Mouse (Mus musculus): Measurements from ENCODE around the gene Bclaf1. TPM values are rescaled to one million over a fixed set of nuclear protein-coding genes. Genes with fewer than 3 reads are reported as not detected.
A peak's percentile ranks its signal among the peaks of the same experiment; 100 is the strongest.

The Bclaf1 gene
- polyA plus RNA-seq, 1 experiment from 2014 or later: 139 TPM

DNA sequence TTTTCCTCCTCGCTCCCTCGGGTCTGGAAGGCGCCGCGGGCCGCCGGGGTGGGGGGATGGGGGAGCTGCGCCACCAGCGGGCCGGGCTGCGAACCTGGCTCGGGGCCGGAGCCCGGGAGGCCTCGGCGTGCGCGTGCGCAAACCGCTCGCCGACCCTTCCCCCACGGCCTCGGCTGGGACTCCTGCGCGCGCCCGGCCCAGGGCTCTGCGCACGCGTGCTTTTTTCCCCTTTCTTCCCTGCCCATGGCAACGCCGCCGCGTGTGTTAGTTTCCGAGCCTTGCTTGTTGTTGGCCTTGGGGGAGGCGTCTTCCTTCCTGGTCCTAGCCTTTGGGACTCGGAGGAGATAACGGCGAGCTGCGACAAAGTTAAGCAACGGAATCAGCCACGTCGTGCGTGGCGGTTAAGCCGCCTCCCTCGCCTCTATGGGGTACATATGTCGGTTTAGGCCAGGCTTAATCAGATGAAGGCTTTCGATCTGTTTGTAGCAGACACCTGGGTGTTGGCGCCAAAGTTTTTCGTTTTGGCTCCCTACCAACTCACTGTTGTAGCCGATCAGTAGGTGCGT is 550 bp downstream of the Bclaf1 start:
- H3K4me3 ChIP-seq (replicated peaks; ENCODE audit: low read length): peak overlapping the region; percentile 79
- WGBS: under 1% methylated on average over 48 of the region's 54 CpGs
- H3K4me2 ChIP-seq (ENCODE audit: low read length): peak overlapping the region; percentile 65

DNA sequence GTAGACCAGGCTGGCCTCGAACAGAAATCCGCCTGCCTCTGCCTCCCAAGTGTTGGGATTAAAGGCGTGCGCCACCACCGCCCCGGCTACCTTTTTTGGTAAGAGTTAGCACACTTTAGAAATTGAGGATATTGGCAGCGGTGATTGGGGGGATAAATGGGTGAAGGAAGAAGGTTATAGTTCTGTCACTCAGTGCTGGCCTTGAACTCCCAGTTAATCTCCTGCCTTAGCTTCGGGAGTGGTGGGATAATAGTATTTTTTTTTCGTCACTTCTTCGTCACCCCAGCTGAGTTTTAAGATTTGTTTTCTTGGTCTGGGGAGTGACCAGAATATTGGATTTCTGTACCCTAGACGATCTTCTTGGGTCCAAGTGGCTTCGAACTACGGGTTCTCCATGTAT is 1.2 kb downstream of the Bclaf1 start:
- H3K9me3 ChIP-seq (ENCODE audit: control insufficient read depth, low read length): no peaks in the 10 kb centered on the region
- ATAC-seq: no peak
- peak overlapping the region; percentile 65 for H3K4me2 ChIP-seq (ENCODE audit: low read length)
- no peaks in the 10 kb centered on the region for H3K27me3 ChIP-seq (replicated peaks; ENCODE audit: control insufficient read depth, insufficient read depth, low read length)
- H3K4me3 ChIP-seq (replicated peaks; ENCODE audit: low read length): peak overlapping the region; percentile 79
- H3K36me3 ChIP-seq (ENCODE audit: control insufficient read depth, insufficient read depth): no peaks in the 10 kb centered on the region
- no peak overlapping the region for H3K27ac ChIP-seq (ENCODE audit: low read length)
- peaks cover 15% of the 10 kb centered on the region for H3K4me1 ChIP-seq (replicated peaks; ENCODE audit: control insufficient read depth, insufficient read depth, low read length)
- 51% methylated on average over 13 of the region's 13 CpGs for WGBS
- peak overlapping the region; percentile 87 for H3K9ac ChIP-seq (replicated peaks; ENCODE audit: low read depth, low read length)

More for the DNA sequence above, 550 bp downstream of the Bclaf1 start:
- Histone ChIP-seq H3K36me3 (ENCODE audit: control insufficient read depth, insufficient read depth) (no peaks in the 10 kb centered on the region), H3K27me3 (replicated peaks; ENCODE audit: control insufficient read depth, insufficient read depth, low read length) (no peaks in the 10 kb centered on the region), H3K4me1 (replicated peaks; ENCODE audit: control insufficient read depth, insufficient read depth, low read length) (peaks cover 15% of the 10 kb centered on the region), H3K9ac (replicated peaks; ENCODE audit: low read depth, low read length) (peak overlapping the region; percentile 87), H3K9me3 (ENCODE audit: control insufficient read depth, low read length) (no peaks in the 10 kb centered on the region), H3K27ac (ENCODE audit: low read length) (peak overlapping the region; percentile 100)
- ATAC-seq: peak; percentile 76

- no peaks in the 10 kb centered on the region for H3K9me3 ChIP-seq (ENCODE audit: control insufficient read depth, low read length)
- peak overlapping the region; percentile 65 for H3K4me2 ChIP-seq (ENCODE audit: low read length)
- no peak overlapping the region for H3K9ac ChIP-seq (replicated peaks; ENCODE audit: low read depth, low read length)
- H3K36me3 ChIP-seq (ENCODE audit: control insufficient read depth, insufficient read depth): peaks cover 2% of the 10 kb centered on the region
- H3K27ac ChIP-seq (ENCODE audit: low read length): no peak overlapping the region
- H3K4me1 ChIP-seq (replicated peaks; ENCODE audit: control insufficient read depth, insufficient read depth, low read length): peaks cover 15% of the 10 kb centered on the region
- 96% methylated on average over 4 of the region's 4 CpGs for WGBS
- no peaks in the 10 kb centered on the region for H3K27me3 ChIP-seq (replicated peaks; ENCODE audit: control insufficient read depth, insufficient read depth, low read length)
- no peak overlapping the region for H3K4me3 ChIP-seq (replicated peaks; ENCODE audit: low read length)
- no peak for ATAC-seq
Measured at GRCm38 (mm10) chr10:20313941-20314340, 1.7 kb downstream of the Bclaf1 start.

DNA sequence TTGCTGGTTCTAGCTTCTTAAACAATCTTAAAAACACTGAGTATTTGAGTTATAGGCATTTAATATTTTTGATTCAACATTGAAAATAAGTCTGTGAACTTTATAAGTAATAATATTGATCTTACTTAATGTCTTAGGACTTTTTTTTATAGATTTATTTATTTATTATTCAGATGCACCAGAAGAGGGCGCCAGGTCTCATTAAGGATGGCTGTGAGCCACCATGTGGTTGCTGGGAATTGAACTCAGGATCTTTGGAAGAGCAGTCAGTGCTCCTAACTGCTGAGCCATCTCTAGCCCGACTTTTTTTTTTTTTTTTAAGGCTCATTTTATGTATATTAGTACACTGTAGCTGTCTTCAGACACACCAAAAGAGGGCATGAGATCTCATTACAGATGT is 2.5 kb downstream of the Bclaf1 start:
- no peak overlapping the region for H3K4me2 ChIP-seq (ENCODE audit: low read length)
- H3K9me3 ChIP-seq (ENCODE audit: control insufficient read depth, low read length): no peaks in the 10 kb centered on the region
- H3K4me3 ChIP-seq (replicated peaks; ENCODE audit: low read length): no peak overlapping the region
- H3K27ac ChIP-seq (ENCODE audit: low read length): no peak overlapping the region
- no peak overlapping the region for H3K9ac ChIP-seq (replicated peaks; ENCODE audit: low read depth, low read length)
- H3K27me3 ChIP-seq (replicated peaks; ENCODE audit: control insufficient read depth, insufficient read depth, low read length): no peaks in the 10 kb centered on the region
- 57% methylated on average over 2 of the region's 2 CpGs for WGBS
- peaks cover 15% of the 10 kb centered on the region for H3K4me1 ChIP-seq (replicated peaks; ENCODE audit: control insufficient read depth, insufficient read depth, low read length)
- peaks cover 7% of the 10 kb centered on the region for H3K36me3 ChIP-seq (ENCODE audit: control insufficient read depth, insufficient read depth)
- no peak for ATAC-seq

DNA sequence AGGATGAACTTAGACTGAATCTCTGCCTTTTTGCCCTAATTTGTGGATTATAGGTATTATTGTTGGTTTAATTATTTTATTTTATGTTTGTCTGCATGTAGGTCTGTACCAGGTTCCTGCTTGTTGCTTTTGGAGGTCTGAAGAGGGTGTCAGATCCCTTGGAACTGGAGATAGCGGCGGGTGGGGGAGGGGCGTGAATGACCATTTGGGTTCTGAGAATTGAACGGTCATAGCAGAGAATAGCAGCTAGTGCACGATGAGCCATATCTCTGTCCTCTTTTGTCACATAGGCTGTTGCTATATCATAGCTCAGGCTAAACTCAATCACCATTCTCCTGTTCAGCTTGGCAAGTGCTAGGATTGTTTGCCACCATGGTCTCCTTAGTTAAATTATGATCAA is 5.2 kb downstream of the Bclaf1 start:
- 94% methylated on average over 5 of the region's 5 CpGs for WGBS
- Histone ChIP-seq H3K4me1 (replicated peaks; ENCODE audit: control insufficient read depth, insufficient read depth, low read length) (peaks cover 9% of the 10 kb centered on the region), H3K27me3 (replicated peaks; ENCODE audit: control insufficient read depth, insufficient read depth, low read length) (no peaks in the 10 kb centered on the region), H3K9me3 (ENCODE audit: control insufficient read depth, low read length) (no peaks in the 10 kb centered on the region), H3K9ac (replicated peaks; ENCODE audit: low read depth, low read length) (no peak overlapping the region), H3K4me2 (ENCODE audit: low read length) (no peak overlapping the region), H3K36me3 (ENCODE audit: control insufficient read depth, insufficient read depth) (peaks cover 10% of the 10 kb centered on the region), H3K4me3 (replicated peaks; ENCODE audit: low read length) (no peak overlapping the region), H3K27ac (ENCODE audit: low read length) (no peak overlapping the region)
- no peak for ATAC-seq

DNA sequence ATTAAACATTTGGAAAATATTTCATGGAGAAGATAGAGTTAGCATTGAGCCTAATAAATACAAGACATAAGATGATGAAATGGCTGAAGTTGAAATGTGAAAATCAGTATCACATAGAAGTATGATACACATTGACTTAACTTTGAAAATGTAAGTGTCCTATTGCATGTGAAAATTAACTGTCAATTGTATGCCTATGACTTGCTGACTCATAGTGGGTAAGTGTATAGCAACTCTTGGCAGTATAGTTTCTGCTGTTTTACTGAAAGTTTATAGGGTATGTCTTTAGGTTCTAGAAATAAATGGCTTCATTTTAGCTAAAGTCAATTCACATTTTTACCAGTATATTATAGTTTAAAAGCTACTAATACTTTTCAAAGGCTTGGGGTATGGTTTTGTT is 14.0 kb downstream of the Bclaf1 start:
- peaks cover 26% of the 10 kb centered on the region for H3K36me3 ChIP-seq (ENCODE audit: control insufficient read depth, insufficient read depth)
- no peak for ATAC-seq
- no peaks in the 10 kb centered on the region for H3K27me3 ChIP-seq (replicated peaks; ENCODE audit: control insufficient read depth, insufficient read depth, low read length)
- no peak overlapping the region for H3K27ac ChIP-seq (ENCODE audit: low read length)
- no peak overlapping the region for H3K4me3 ChIP-seq (replicated peaks; ENCODE audit: low read length)
- H3K4me2 ChIP-seq (ENCODE audit: low read length): no peak overlapping the region
- no peak overlapping the region for H3K9ac ChIP-seq (replicated peaks; ENCODE audit: low read depth, low read length)
- no peaks in the 10 kb centered on the region for H3K4me1 ChIP-seq (replicated peaks; ENCODE audit: control insufficient read depth, insufficient read depth, low read length)
- H3K9me3 ChIP-seq (ENCODE audit: control insufficient read depth, low read length): no peaks in the 10 kb centered on the region

GRCm38 (mm10) chr10:20331262-20331661 is 19.0 kb downstream of the Bclaf1 start:
- Histone ChIP-seq H3K9ac (replicated peaks; ENCODE audit: low read depth, low read length) (no peak overlapping the region), H3K27ac (ENCODE audit: low read length) (no peak overlapping the region), H3K4me1 (replicated peaks; ENCODE audit: control insufficient read depth, insufficient read depth, low read length) (no peaks in the 10 kb centered on the region), H3K4me2 (ENCODE audit: low read length) (no peak overlapping the region), H3K4me3 (replicated peaks; ENCODE audit: low read length) (no peak overlapping the region), H3K27me3 (replicated peaks; ENCODE audit: control insufficient read depth, insufficient read depth, low read length) (no peaks in the 10 kb centered on the region), H3K36me3 (ENCODE audit: control insufficient read depth, insufficient read depth) (peaks cover 28% of the 10 kb centered on the region), H3K9me3 (ENCODE audit: control insufficient read depth, low read length) (no peaks in the 10 kb centered on the region)
- 93% methylated on average over 2 of the region's 2 CpGs for WGBS
- no peak for ATAC-seq

- H3K27me3 ChIP-seq (replicated peaks; ENCODE audit: control insufficient read depth, insufficient read depth, low read length): no peaks in the 10 kb centered on the region
- H3K36me3 ChIP-seq (ENCODE audit: control insufficient read depth, insufficient read depth): peaks cover 44% of the 10 kb centered on the region
- no peak overlapping the region for H3K9ac ChIP-seq (replicated peaks; ENCODE audit: low read depth, low read length)
- H3K4me3 ChIP-seq (replicated peaks; ENCODE audit: low read length): no peak overlapping the region
- ATAC-seq: no peak
- no peak overlapping the region for H3K27ac ChIP-seq (ENCODE audit: low read length)
- 86% methylated on average over 7 of the region's 7 CpGs for WGBS
- no peak overlapping the region for H3K4me2 ChIP-seq (ENCODE audit: low read length)
- H3K9me3 ChIP-seq (ENCODE audit: control insufficient read depth, low read length): no peaks in the 10 kb centered on the region
- H3K4me1 ChIP-seq (replicated peaks; ENCODE audit: control insufficient read depth, insufficient read depth, low read length): no peaks in the 10 kb centered on the region
Measured at GRCm38 (mm10) chr10:20337872-20338271, 25.6 kb downstream of the Bclaf1 start.

- no peak overlapping the region for H3K9ac ChIP-seq (replicated peaks; ENCODE audit: low read depth, low read length)
- peaks cover 21% of the 10 kb centered on the region for H3K36me3 ChIP-seq (ENCODE audit: control insufficient read depth, insufficient read depth)
- H3K4me3 ChIP-seq (replicated peaks; ENCODE audit: low read length): no peak overlapping the region
- H3K4me2 ChIP-seq (ENCODE audit: low read length): no peak overlapping the region
- ATAC-seq: no peak
- H3K9me3 ChIP-seq (ENCODE audit: control insufficient read depth, low read length): no peaks in the 10 kb centered on the region
- H3K4me1 ChIP-seq (replicated peaks; ENCODE audit: control insufficient read depth, insufficient read depth, low read length): peaks cover 10% of the 10 kb centered on the region
- H3K27me3 ChIP-seq (replicated peaks; ENCODE audit: control insufficient read depth, insufficient read depth, low read length): no peaks in the 10 kb centered on the region
- H3K27ac ChIP-seq (ENCODE audit: low read length): no peak overlapping the region
- WGBS: 67% methylated on average over 1 of the region's 1 CpGs
Measured at GRCm38 (mm10) chr10:20345736-20346135, 33.5 kb downstream of the Bclaf1 start.

Measured in forebrain, embryonic 16.5 days (tissue).